Mouse (Mus musculus): Measurements from ENCODE around the gene Nsun3. TPM values are rescaled to one million over a fixed set of nuclear protein-coding genes. Genes with fewer than 3 reads are reported as not detected.

Gene Nsun3
- polyA plus RNA-seq, 1 experiment: 3.1 TPM

DNA sequence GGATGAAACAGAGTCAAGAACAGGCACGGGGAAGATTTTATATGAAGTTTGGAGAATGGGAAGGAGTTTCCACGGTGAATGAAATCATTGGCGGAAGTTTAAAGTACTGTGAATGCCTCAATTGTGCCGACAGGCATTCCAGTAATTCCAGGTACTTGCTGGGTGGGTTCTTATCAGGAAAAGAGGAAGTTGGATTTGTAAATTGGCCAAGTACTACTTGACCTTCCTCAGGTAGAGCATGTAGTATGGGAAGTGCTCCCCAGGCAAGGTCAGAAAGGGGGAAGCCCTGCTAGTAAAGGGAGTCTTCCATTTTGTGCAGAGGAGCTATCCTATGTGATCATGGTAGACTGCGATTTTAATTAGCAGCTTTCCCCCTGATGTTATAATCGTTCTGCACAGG lies 31.3 kb downstream of the Nsun3 start:
- Histone ChIP-seq H3K79me2 (ENCODE audit: control insufficient read depth, insufficient read depth) (no peaks in the 10 kb centered on the region), H3K27me3 (ENCODE audit: control insufficient read depth, insufficient read depth, insufficient read length) (no peaks in the 10 kb centered on the region), H3K4me2 (ENCODE audit: low read depth) (no peak overlapping the region), H3ac (ENCODE audit: control insufficient read depth, insufficient read length) (no peak overlapping the region), H3K4me3 (no peak overlapping the region), H3K36me3 (ENCODE audit: control insufficient read depth, insufficient read depth) (no peaks in the 10 kb centered on the region)
- TF ChIP-seq TCF12 (IDR thresholded peaks at IDR 0.05; ENCODE audit: insufficient read depth, poor library complexity, severe bottlenecking) (no peak), POLR2A (IDR thresholded peaks at IDR 0.05; ENCODE audit: insufficient read length, low read depth) (no peak), MYOG (IDR thresholded peaks at IDR 0.05; ENCODE audit: control insufficient read depth in 1 of 3, insufficient read depth in 1 of 3, insufficient read length in 2 of 3, low read depth in 2 of 3) (no peak), POLR2AphosphoS2 (IDR thresholded peaks at IDR 0.05; ENCODE audit: insufficient read length, low read depth) (no peak), USF1 (IDR thresholded peaks at IDR 0.05; ENCODE audit: low read depth) (no peak), MYOD1 (IDR thresholded peaks at IDR 0.05; ENCODE audit: control insufficient read depth in 1 of 3, insufficient read length in 2 of 3, low read depth in 2 of 3) (no peak), REST (IDR thresholded peaks at IDR 0.05; ENCODE audit: insufficient read depth, insufficient read length) (no peak), CEBPB (IDR thresholded peaks at IDR 0.05; ENCODE audit: insufficient read depth, poor library complexity, severe bottlenecking) (no peak), SRF (IDR thresholded peaks at IDR 0.05; ENCODE audit: control insufficient read depth, insufficient read length, low read depth) (no peak), MAX (IDR thresholded peaks at IDR 0.05; ENCODE audit: low read depth) (no peak), E2F4 (IDR thresholded peaks at IDR 0.05; ENCODE audit: insufficient read depth) (no peak), TCF3 (IDR thresholded peaks at IDR 0.05; ENCODE audit: insufficient read length, low read depth) (no peak)

DNA sequence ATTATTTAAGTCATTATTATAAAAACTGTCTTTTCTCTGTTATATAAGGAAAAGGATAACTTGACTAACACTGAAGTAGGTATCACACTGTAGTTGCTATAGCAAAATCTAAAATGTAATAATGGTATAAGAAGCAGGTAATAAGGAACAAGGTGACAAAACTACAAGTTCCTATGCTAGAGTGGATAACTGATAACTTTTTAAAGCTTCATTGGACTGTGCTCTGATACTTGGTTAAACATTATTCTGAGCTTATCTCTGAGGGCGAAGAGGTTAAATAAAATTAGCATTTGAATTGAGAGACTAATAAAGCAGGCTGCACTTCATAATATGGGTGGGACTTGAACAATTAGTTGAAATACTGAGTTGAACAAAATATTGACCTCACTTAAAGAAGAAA lies 33.0 kb downstream of the Nsun3 start:
- Histone ChIP-seq H3ac (ENCODE audit: control insufficient read depth, insufficient read length) (no peak overlapping the region), H3K79me2 (ENCODE audit: control insufficient read depth, insufficient read depth) (no peaks in the 10 kb centered on the region), H3K4me3 (no peak overlapping the region), H3K4me2 (ENCODE audit: low read depth) (no peak overlapping the region), H3K36me3 (ENCODE audit: control insufficient read depth, insufficient read depth) (no peaks in the 10 kb centered on the region), H3K27me3 (ENCODE audit: control insufficient read depth, insufficient read depth, insufficient read length) (no peaks in the 10 kb centered on the region)
- no peak for TF ChIP-seq POLR2A (IDR thresholded peaks at IDR 0.05; ENCODE audit: insufficient read length, low read depth)
- TF ChIP-seq CEBPB (IDR thresholded peaks at IDR 0.05; ENCODE audit: insufficient read depth, poor library complexity, severe bottlenecking): no peak

DNA sequence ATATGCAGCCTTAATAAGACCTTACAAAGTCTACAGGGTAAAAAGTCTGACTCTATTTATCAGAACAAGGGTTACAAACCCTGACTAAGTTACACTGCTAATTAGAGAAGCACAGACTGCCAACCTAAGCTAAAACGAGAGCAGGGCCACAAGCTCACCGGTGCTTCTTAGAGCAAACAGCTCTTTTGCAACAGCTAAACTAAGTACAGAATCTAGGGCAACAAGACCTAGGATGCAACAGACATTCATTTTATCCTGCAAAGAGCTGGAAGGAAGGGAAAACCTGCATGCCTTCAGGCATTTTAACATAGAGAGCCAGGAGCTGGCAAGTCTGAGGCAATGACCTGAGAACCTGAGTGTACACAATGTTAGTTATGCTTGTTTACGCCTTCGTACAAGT lies 33.5 kb downstream of the Nsun3 start:
- H3K4me2 ChIP-seq (ENCODE audit: low read depth): no peak overlapping the region
- H3K79me2 ChIP-seq (ENCODE audit: control insufficient read depth, insufficient read depth): no peaks in the 10 kb centered on the region
- TF ChIP-seq REST (IDR thresholded peaks at IDR 0.05; ENCODE audit: insufficient read depth, insufficient read length): no peak
- TF ChIP-seq MYOG (IDR thresholded peaks at IDR 0.05; ENCODE audit: control insufficient read depth in 1 of 3, insufficient read depth in 1 of 3, insufficient read length in 2 of 3, low read depth in 2 of 3): no peak
- no peak for TF ChIP-seq POLR2A (IDR thresholded peaks at IDR 0.05; ENCODE audit: insufficient read length, low read depth)
- TF ChIP-seq CEBPB (IDR thresholded peaks at IDR 0.05; ENCODE audit: insufficient read depth, poor library complexity, severe bottlenecking): no peak
- no peaks in the 10 kb centered on the region for H3K27me3 ChIP-seq (ENCODE audit: control insufficient read depth, insufficient read depth, insufficient read length)
- no peak overlapping the region for H3K4me3 ChIP-seq
- no peaks in the 10 kb centered on the region for H3K36me3 ChIP-seq (ENCODE audit: control insufficient read depth, insufficient read depth)
- H3ac ChIP-seq (ENCODE audit: control insufficient read depth, insufficient read length): no peak overlapping the region

DNA sequence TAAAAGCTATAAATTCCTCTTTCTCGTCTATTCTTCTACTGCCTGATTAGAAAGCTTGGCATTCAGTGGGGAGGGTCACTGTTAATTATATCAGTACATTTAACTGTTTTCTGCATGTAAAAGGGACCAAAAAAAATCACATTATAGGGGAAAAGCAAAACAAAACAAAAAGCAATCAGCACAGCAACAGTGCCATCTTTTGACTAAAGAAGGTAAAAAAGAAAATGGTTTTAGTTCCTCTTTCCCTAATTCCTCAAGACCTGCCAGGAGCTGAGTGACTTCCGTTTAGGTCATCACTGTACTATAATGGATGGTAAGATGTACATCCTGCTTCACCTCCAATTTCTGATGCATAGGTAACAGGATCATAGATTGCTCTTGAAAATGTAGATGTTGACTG lies 40.7 kb downstream of the Nsun3 start:
- H3K36me3 ChIP-seq (ENCODE audit: control insufficient read depth, insufficient read depth): no peaks in the 10 kb centered on the region
- H3K4me3 ChIP-seq: no peak overlapping the region
- no peak overlapping the region for H3ac ChIP-seq (ENCODE audit: control insufficient read depth, insufficient read length)
- H3K4me2 ChIP-seq (ENCODE audit: low read depth): no peak overlapping the region
- TF ChIP-seq MAX (IDR thresholded peaks at IDR 0.05; ENCODE audit: low read depth) (no peak), TCF3 (IDR thresholded peaks at IDR 0.05; ENCODE audit: insufficient read length, low read depth) (no peak), MYOD1 (IDR thresholded peaks at IDR 0.05; ENCODE audit: control insufficient read depth in 1 of 3, insufficient read length in 2 of 3, low read depth in 2 of 3) (no peak), CEBPB (IDR thresholded peaks at IDR 0.05; ENCODE audit: insufficient read depth, poor library complexity, severe bottlenecking) (no peak), USF1 (IDR thresholded peaks at IDR 0.05; ENCODE audit: low read depth) (no peak), POLR2A (IDR thresholded peaks at IDR 0.05; ENCODE audit: insufficient read length, low read depth) (no peak), TCF12 (IDR thresholded peaks at IDR 0.05; ENCODE audit: insufficient read depth, poor library complexity, severe bottlenecking) (no peak), SRF (IDR thresholded peaks at IDR 0.05; ENCODE audit: control insufficient read depth, insufficient read length, low read depth) (no peak)
- H3K27me3 ChIP-seq (ENCODE audit: control insufficient read depth, insufficient read depth, insufficient read length): no peaks in the 10 kb centered on the region
- H3K79me2 ChIP-seq (ENCODE audit: control insufficient read depth, insufficient read depth): no peaks in the 10 kb centered on the region

DNA sequence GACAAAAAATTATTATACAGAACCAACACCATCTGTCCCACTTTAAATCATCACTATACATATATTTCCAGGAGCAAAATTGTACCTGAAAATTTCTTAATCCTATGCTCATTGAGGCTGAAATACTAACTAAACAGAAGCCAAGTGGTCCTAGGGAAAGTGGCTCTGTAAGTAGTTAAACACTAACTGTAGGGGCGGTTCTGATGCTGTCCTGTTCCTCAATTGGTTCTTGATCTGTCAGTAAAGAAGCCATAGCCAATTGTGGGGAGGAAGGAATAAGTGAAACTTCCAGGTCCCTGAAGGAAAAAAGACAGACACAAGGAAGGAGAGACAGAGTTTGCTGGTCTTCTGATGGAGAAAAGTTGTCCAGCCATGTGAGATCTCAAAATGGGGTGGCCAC lies 52.3 kb downstream of the Nsun3 start:
- Histone ChIP-seq H3ac (ENCODE audit: control insufficient read depth, insufficient read length) (no peak overlapping the region), H3K4me3 (no peak overlapping the region), H3K27me3 (ENCODE audit: control insufficient read depth, insufficient read depth, insufficient read length) (no peaks in the 10 kb centered on the region), H3K36me3 (ENCODE audit: control insufficient read depth, insufficient read depth) (no peaks in the 10 kb centered on the region), H3K79me2 (ENCODE audit: control insufficient read depth, insufficient read depth) (no peaks in the 10 kb centered on the region), H3K4me2 (ENCODE audit: low read depth) (no peak overlapping the region)
- TF ChIP-seq SRF (IDR thresholded peaks at IDR 0.05; ENCODE audit: control insufficient read depth, insufficient read length, low read depth) (no peak), POLR2A (IDR thresholded peaks at IDR 0.05; ENCODE audit: insufficient read length, low read depth) (no peak), CEBPB (IDR thresholded peaks at IDR 0.05; ENCODE audit: insufficient read depth, poor library complexity, severe bottlenecking) (no peak), USF1 (IDR thresholded peaks at IDR 0.05; ENCODE audit: low read depth) (no peak), MYOD1 (IDR thresholded peaks at IDR 0.05; ENCODE audit: control insufficient read depth in 1 of 3, insufficient read length in 2 of 3, low read depth in 2 of 3) (no peak), MAX (IDR thresholded peaks at IDR 0.05; ENCODE audit: low read depth) (no peak), E2F4 (IDR thresholded peaks at IDR 0.05; ENCODE audit: insufficient read depth) (no peak), TCF12 (IDR thresholded peaks at IDR 0.05; ENCODE audit: insufficient read depth, poor library complexity, severe bottlenecking) (no peak), MYOG (IDR thresholded peaks at IDR 0.05; ENCODE audit: control insufficient read depth in 1 of 3, insufficient read depth in 1 of 3, insufficient read length in 2 of 3, low read depth in 2 of 3) (no peak), REST (IDR thresholded peaks at IDR 0.05; ENCODE audit: insufficient read depth, insufficient read length) (no peak), POLR2AphosphoS2 (IDR thresholded peaks at IDR 0.05; ENCODE audit: insufficient read length, low read depth) (no peak), TCF3 (IDR thresholded peaks at IDR 0.05; ENCODE audit: insufficient read length, low read depth) (no peak)

Measured in myocyte (in vitro differentiated cells).